Mouse (Mus musculus) midbrain, embryonic 14.5 days (tissue): ENCODE data around the gene Ttll11. TPM values are rescaled to one million over a fixed set of nuclear protein-coding genes. Genes with fewer than 3 reads are reported as not detected.

Experiments used
- ATAC-seq: fragments of 200-750 bp; cut with Nextera tagmentation; 2 replicates; pipeline ENCODE4 v1.8.0; 2017; ENCODE audit warnings: moderate number of reproducible peaks, moderate library complexity; ENCODE audit not compliant: low FRiP score, low TSS enrichment
- DNase-seq: peaks from one replicate; pipeline ENCODE4 v3.0.0-alpha.2; 2015
- H3K27ac ChIP-seq: fragments of 300-500 bp; sonication (generic); replicated peaks from 2 replicates; pipeline ENCODE4 v1.5.1; 2014; ENCODE audit warnings: mild to moderate bottlenecking, low read depth, low read length, moderate library complexity
- H3K27me3 ChIP-seq: fragments of 300-500 bp; sonication (generic); 2 replicates; pipeline ENCODE4 v1.6.1; 2014; ENCODE audit warnings: low read length, control low read depth, mixed read lengths; ENCODE audit not compliant: control insufficient read depth, insufficient read depth
- H3K36me3 ChIP-seq: fragments of 300-500 bp; sonication (generic); 2 replicates; pipeline ENCODE4 v1.6.1; 2014; ENCODE audit warnings: low read length, control low read depth; ENCODE audit not compliant: control insufficient read depth, insufficient read depth
- H3K4me1 ChIP-seq: fragments of 300-500 bp; sonication (generic); 2 replicates; pipeline ENCODE4 v1.6.1; 2014; ENCODE audit warnings: mild to moderate bottlenecking, antibody characterized with exemption, low read length, control low read depth; ENCODE audit not compliant: control insufficient read depth, insufficient read depth
- H3K4me2 ChIP-seq: fragments of 300-500 bp; sonication (generic); 2 replicates; pipeline ENCODE4 v1.6.1; 2014; ENCODE audit warnings: mild to moderate bottlenecking, low read length, moderate library complexity
- H3K4me3 ChIP-seq: fragments of 300-500 bp; sonication (generic); replicated peaks from 2 replicates; pipeline ENCODE4 v1.5.1; 2014; ENCODE audit warnings: low read depth, low read length
- H3K9ac ChIP-seq: fragments of 300-500 bp; sonication (generic); replicated peaks from 2 replicates; pipeline ENCODE4 v1.6.1; 2014; ENCODE audit warnings: mild to moderate bottlenecking, low read length, moderate library complexity
- H3K9me3 ChIP-seq: fragments of 300-500 bp; sonication (generic); 2 replicates; pipeline ENCODE4 v1.6.1; 2016; ENCODE audit warnings: low read length, control low read depth, mixed read lengths; ENCODE audit not compliant: control insufficient read depth
- WGBS: fragments of 180-500 bp; shearing (Covaris S2); extraction: QIAGEN DNeasy Blood & Tissue Kit; methylation state at CpG from one replicate; pipeline ENCODE4 v1.1.7; 2014; 5-methylcytosine and 5-hydroxymethylcytosine counted together
- polyA plus RNA-seq: library from polyadenylated mRNA; unstranded; fragments of >200 nt; fragmentation: Nextera tagmentation; extraction: Ambion mirVana; gene quantifications from 2 replicates; pipeline ENCODE4 v1.2.1, GENCODE M21; 2014

Ttll11 gene
- polyA plus RNA-seq, 1 experiment from 2014 or later = 5.1 TPM

DNA sequence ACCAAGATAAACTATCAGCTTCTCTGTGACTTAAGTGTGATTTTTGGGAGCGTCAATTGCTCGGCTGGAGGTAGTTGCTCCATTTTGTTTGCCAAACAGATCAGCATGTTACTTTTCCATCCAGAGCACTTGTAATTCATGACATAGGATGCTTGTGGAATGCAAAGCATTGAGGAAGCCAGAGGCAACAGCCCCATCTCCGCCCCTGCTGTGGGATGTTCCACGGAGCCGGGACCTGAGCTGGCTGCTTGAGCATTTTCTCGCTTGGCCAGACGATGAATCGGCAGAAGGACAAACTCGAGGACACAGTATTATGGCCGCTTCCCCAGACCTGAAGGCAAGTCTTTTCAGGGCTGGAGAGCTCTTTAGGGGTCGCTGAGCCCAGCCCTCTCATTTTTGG lies 176.6 kb downstream of the Ttll11 start:
- H3K4me1 ChIP-seq = no peaks in the 10 kb centered on the region
- H3K9ac ChIP-seq = no peak overlapping the region
- H3K36me3 ChIP-seq = no peaks in the 10 kb centered on the region
- H3K27ac ChIP-seq = no peak overlapping the region
- DNase-seq = no peak
- ATAC-seq = no peak
- H3K4me2 ChIP-seq = no peak overlapping the region
- H3K27me3 ChIP-seq = no peaks in the 10 kb centered on the region
- WGBS = 79% methylated on average over 11 of the region's 11 CpGs
- no peak overlapping the region for H3K4me3 ChIP-seq
- no peaks in the 10 kb centered on the region for H3K9me3 ChIP-seq

DNA sequence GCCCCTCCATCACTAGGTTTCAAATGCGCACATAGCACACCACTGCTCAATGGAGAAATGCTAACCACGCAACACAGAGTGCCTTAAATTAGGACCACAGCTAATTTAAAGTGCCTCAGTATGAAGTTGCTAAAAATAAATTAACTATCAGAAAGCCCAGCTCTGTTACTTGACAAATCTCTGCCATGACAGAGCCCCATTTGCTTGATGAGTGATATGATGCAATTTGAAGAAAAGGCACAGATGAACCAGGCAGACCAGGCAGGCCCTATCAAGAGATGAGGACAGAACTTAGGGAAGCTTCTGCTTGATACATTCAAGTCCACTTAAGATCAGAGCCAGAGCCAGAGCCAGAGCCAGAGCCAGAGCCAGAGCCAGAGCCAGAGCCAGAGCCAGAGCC lies 178.0 kb downstream of the Ttll11 start:
- H3K27me3 ChIP-seq = no peaks in the 10 kb centered on the region
- WGBS = 96% methylated on average over 2 of the region's 2 CpGs
- H3K27ac ChIP-seq = no peak overlapping the region
- DNase-seq (no peak), ATAC-seq (no peak)
- H3K4me1 ChIP-seq = no peaks in the 10 kb centered on the region
- H3K9me3 ChIP-seq = no peaks in the 10 kb centered on the region
- H3K4me2 ChIP-seq = no peak overlapping the region
- H3K9ac ChIP-seq = no peak overlapping the region
- no peaks in the 10 kb centered on the region for H3K36me3 ChIP-seq
- no peak overlapping the region for H3K4me3 ChIP-seq

DNA sequence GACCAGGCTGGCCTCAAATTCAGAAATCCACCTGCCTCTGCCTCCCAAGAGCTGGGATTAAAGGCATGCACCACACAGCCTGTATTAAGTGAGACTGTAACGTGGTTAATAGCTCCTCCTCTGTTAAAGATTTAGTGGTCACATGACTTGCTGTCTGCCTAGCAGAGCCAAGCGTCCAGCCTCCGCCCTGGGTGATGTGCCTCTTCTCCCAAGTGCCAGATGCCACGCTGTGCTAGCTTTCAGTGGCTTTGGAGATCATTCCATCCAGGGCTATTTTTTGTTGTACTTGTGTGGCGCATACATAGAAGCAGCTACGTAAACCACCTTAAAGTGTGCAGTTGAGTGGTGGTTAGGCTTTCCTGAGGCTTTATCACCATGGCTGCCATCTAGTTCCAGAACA lies 180.6 kb downstream of the Ttll11 start:
- no peaks in the 10 kb centered on the region for H3K4me1 ChIP-seq
- DNase-seq = no peak
- no peaks in the 10 kb centered on the region for H3K9me3 ChIP-seq
- H3K4me2 ChIP-seq = no peak overlapping the region
- H3K4me3 ChIP-seq = no peak overlapping the region
- no peaks in the 10 kb centered on the region for H3K36me3 ChIP-seq
- H3K27ac ChIP-seq = no peak overlapping the region
- no peak for ATAC-seq
- no peaks in the 10 kb centered on the region for H3K27me3 ChIP-seq
- 74% methylated on average over 6 of the region's 6 CpGs for WGBS
- no peak overlapping the region for H3K9ac ChIP-seq

DNA sequence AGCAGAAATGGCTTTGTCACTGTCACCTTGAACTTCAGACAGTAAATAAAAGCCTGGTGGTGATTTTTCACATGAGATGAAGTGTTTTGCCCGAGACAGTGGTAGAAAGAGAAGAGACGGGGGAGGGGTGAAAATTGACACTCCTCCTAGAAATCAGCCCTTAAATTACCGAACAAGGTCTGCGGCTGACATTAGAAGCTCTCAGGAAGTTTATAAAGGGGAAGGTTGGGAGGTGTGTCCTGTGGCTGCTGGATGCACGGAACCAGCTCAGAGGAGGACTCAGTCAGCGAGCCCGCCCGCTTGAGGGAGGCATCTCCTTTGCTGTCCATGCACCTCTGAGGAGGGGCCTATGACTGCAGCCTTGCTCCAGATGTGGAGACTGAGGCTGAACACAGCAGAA lies 181.7 kb downstream of the Ttll11 start:
- Histone ChIP-seq H3K4me2 (no peak overlapping the region), H3K27ac (no peak overlapping the region), H3K9ac (no peak overlapping the region), H3K27me3 (no peaks in the 10 kb centered on the region), H3K9me3 (no peaks in the 10 kb centered on the region), H3K36me3 (no peaks in the 10 kb centered on the region), H3K4me1 (no peaks in the 10 kb centered on the region), H3K4me3 (no peak overlapping the region)
- no peak for DNase-seq
- no peak for ATAC-seq
- WGBS = 87% methylated on average over 8 of the region's 8 CpGs

DNA sequence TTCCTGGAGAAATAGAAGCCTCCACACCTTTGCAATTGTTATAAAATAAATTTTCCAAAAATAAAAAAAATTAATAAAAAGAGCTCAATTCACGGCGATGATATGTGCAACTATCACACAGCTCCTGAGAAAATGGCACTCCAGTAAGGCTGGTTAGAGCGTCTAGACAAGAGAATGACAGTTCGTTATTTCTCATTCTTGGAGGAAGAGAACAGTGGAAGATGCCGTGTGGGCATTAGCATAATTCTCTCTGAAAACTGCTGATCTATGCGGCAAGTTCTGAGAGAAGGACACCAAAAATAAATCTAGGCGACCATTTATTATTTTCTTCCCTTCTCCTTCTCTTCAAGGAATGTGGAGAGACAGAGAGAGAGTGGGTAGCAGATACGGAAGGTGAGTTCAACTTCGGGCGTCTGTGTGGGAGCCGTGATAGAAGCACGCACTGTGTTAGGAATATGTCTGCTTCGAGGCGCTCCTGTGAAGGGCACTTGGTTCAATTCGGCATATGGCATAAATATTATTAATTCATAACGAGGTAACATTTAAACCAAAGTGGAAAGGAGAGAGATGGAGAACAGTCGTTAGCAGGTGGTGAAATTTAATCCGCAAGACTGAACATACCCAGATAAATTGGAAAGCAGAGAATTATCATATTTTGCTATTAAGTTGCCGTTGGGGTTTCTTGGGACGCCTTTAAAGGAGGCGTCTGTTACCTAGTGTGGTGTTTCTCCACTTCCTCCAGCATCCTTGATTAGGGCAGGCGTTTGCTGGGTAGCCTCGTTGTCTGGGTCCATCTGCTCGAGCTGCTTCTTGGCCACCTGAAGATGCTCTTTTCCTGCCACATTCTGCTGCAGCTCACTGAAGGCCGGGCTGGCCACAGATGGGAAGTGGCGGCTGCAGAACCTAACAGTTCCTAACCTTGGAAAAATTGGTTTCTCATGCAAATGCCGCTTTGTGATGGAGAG lies 190.1 kb downstream of the Ttll11 start:
- Histone ChIP-seq H3K36me3 (no peaks in the 10 kb centered on the region), H3K4me1 (no peaks in the 10 kb centered on the region), H3K4me2 (no peak overlapping the region), H3K9ac (no peak overlapping the region), H3K27me3 (no peaks in the 10 kb centered on the region), H3K4me3 (no peak overlapping the region), H3K27ac (no peak overlapping the region), H3K9me3 (no peaks in the 10 kb centered on the region)
- DNase-seq (no peak), ATAC-seq (no peak)
- 77% methylated on average over 27 of the region's 27 CpGs for WGBS

DNA sequence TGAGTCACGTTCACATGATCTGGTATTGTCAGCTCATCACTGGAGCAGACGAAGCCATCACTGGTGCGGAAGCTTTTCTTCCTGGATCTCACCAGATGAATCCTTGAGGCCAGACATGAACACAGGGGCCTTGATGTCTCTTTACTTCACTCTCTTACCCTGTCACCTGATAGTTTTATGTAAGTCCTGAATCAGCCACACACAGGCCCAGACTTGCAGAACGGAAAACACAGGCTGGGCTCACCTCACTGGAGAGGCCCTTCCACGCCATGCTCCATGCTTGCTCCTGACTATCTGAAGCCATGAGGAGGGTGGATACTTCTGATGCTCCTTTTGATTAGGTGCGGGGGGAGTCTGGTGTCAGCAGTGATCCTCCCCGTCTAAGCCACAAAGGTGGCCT lies 193.8 kb downstream of the Ttll11 start:
- WGBS = 86% methylated on average over 7 of the region's 7 CpGs
- no peak for DNase-seq
- Histone ChIP-seq H3K4me2 (no peak overlapping the region), H3K9me3 (no peaks in the 10 kb centered on the region), H3K9ac (no peak overlapping the region), H3K4me3 (no peak overlapping the region), H3K4me1 (no peaks in the 10 kb centered on the region), H3K27me3 (no peaks in the 10 kb centered on the region), H3K36me3 (no peaks in the 10 kb centered on the region), H3K27ac (no peak overlapping the region)
- ATAC-seq = no peak

DNA sequence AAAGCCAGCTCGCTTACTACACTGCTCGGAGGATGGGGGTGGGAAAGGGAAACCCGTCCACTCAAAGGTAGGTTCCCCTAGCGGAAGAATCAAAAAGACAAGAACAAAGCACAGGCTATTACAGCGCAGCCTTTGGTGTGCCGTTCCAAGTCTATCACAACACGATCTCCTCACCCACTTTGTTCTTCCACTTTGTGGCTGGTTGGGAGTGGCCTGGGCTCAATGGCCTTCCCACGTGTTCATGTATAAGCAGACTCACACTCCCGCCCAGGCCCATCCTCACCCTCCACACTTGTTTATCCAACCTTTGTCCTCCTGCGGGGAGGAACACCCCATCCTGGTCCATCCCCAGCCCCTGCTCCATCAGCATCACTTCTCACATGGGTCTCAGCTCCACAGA lies 196.3 kb downstream of the Ttll11 start:
- H3K9me3 ChIP-seq = no peaks in the 10 kb centered on the region
- H3K4me3 ChIP-seq = no peak overlapping the region
- DNase-seq (no peak), ATAC-seq (no peak)
- H3K27me3 ChIP-seq = no peaks in the 10 kb centered on the region
- H3K4me2 ChIP-seq = no peak overlapping the region
- H3K4me1 ChIP-seq = no peaks in the 10 kb centered on the region
- no peaks in the 10 kb centered on the region for H3K36me3 ChIP-seq
- H3K27ac ChIP-seq = no peak overlapping the region
- no peak overlapping the region for H3K9ac ChIP-seq
- WGBS = 67% methylated on average over 10 of the region's 10 CpGs

DNA sequence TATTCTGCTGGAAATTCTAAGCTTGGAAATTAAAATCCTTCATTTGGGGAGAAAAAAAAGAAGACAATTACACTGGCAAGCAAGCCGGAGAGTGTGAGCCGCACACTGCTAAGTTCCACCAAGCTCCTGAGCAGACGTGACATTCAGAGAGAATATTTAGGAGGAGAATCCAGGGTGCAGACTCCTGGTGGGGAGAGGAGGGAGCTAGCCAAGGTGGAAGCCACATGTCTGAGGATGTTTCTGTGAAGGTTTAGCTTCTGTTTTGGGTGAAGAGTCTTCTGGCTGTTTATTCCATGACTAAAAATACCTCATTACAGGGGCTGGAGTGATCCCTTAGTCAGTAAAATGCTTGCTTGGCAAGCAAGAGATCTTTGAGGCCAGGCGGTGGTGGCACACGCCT lies 200.4 kb downstream of the Ttll11 start:
- no peaks in the 10 kb centered on the region for H3K9me3 ChIP-seq
- H3K27me3 ChIP-seq = no peaks in the 10 kb centered on the region
- H3K4me3 ChIP-seq = no peak overlapping the region
- H3K27ac ChIP-seq = no peak overlapping the region
- no peak for ATAC-seq
- no peaks in the 10 kb centered on the region for H3K36me3 ChIP-seq
- no peaks in the 10 kb centered on the region for H3K4me1 ChIP-seq
- no peak overlapping the region for H3K4me2 ChIP-seq
- DNase-seq = no peak
- H3K9ac ChIP-seq = no peak overlapping the region
- WGBS = 89% methylated on average over 5 of the region's 5 CpGs

DNA sequence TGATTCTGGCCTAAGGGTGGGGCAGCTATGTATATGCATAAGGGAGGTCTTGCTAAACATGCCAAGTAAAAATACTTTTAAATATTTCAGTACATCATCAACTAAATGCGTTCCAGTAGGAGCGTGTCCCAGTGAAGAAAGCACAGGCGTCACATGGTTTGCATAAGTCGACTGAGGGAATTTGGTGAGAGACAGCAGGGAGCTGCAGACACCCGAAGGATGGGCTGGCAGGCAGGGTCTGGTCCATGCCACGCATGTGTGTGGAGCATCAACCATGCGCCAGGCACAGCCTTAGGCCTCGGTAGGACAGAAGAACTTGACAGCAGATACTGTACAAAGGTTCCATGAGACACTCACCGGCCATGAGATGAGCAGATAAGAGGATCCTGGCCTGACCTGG lies 202.8 kb downstream of the Ttll11 start:
- Histone ChIP-seq H3K9me3 (no peaks in the 10 kb centered on the region), H3K4me3 (no peak overlapping the region), H3K27me3 (no peaks in the 10 kb centered on the region), H3K4me1 (no peaks in the 10 kb centered on the region), H3K36me3 (no peaks in the 10 kb centered on the region), H3K9ac (no peak overlapping the region), H3K27ac (no peak overlapping the region), H3K4me2 (no peak overlapping the region)
- DNase-seq (no peak), ATAC-seq (no peak)
- 89% methylated on average over 9 of the region's 9 CpGs for WGBS
